In the genomic region with DNA sequence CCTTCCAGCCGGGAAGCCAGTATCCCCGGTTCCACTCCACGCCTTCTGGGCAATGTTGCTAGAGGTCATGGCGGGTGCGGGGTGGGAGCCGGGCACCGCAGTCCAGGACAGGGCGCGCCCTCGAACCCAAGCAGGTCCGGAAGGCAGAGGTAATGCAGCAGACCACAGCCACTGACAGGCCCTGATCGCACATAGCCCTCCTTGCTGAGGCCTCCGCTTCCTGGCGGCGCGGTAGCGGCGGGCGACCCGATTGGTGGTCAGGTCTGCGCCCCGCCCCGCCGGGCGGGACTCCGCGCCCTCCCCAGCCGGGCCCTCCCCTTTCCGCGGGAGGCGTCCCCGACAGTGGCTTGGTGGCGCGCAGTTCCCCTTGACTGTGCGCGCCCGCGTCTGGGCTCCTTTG, we compare ENCODE assay signal across 8 mouse cellular contexts. TPM values are rescaled to one million over a fixed set of nuclear protein-coding genes. Genes with fewer than 3 reads are reported as not detected.
A peak's percentile ranks its signal among the peaks of the same experiment; 100 is the strongest.
DNase-seq lines count a peak whose midpoint lies in the region; ATAC-seq and TF ChIP-seq lines count a peak whose summit lies in the region.
"Not testable (repeated sequence)": the region's sequence is repeated elsewhere in the genome, so short reads cannot be mapped to it uniquely, and the experiment has no call there.

A gene (plus strand): TSS at position 328 of the 400 bp plus-strand sequence.

- H3K4me1 ChIP-seq in cortical plate, adult 2 months (ENCODE audit: control insufficient read depth, insufficient read depth, low read length); hindbrain, embryonic 15.5 days (replicated peaks); liver, postnatal 0 days (ENCODE audit: insufficient read depth); neural tube, embryonic 15.5 days: not testable (repeated sequence)

- peak within 1 kb of the TSS; percentile 59 for H3K9ac ChIP-seq in hindbrain, embryonic 15.5 days
- H3K9ac ChIP-seq in liver, postnatal 0 days (replicated peaks), result not testable (repeated sequence)
- peak within 1 kb of the TSS; percentile 51; the same call in 1 of the 2 replicates for H3K9ac ChIP-seq in neural tube, embryonic 15.5 days (replicated peaks)

- H3K4me3 ChIP-seq in cortical plate, adult 2 months (ENCODE audit: insufficient read depth, low read length), result peak within 1 kb of the TSS; percentile 37; the same call in 1 of the 2 replicates
- H3K4me3 ChIP-seq in hindbrain, embryonic 15.5 days, result peak within 1 kb of the TSS; percentile 51
- peak within 1 kb of the TSS; percentile 32 for H3K4me3 ChIP-seq in liver, postnatal 0 days (ENCODE audit: low read depth, low read length)
- peak within 1 kb of the TSS; percentile 52 for H3K4me3 ChIP-seq in neural tube, embryonic 15.5 days (replicated peaks)

- not testable (repeated sequence) for TF ChIP-seq CTCF in cortical plate, adult 2 months (IDR thresholded peaks at IDR 0.05; ENCODE audit: extremely low read depth, insufficient read depth, low read length); liver, postnatal 0 days (IDR thresholded peaks at IDR 0.05; ENCODE audit: low read depth)

- WGBS in hindbrain, embryonic 15.5 days, result 0% methylated on average over 16 of the region's 38 CpGs
- WGBS in liver, postnatal 0 days (ENCODE audit: insufficient replicate concordance), result under 1% methylated on average over 14 of the region's 38 CpGs
- WGBS in neural tube, embryonic 15.5 days, result 0% methylated on average over 26 of the region's 38 CpGs

- H3K4me2 ChIP-seq in hindbrain, embryonic 15.5 days, result peak within 1 kb of the TSS; percentile 50
- peak within 1 kb of the TSS; percentile 61 for H3K4me2 ChIP-seq in liver, postnatal 0 days (ENCODE audit: low read depth, low read length)
- peak within 1 kb of the TSS; percentile 53 for H3K4me2 ChIP-seq in neural tube, embryonic 15.5 days

- not testable (repeated sequence) for TF ChIP-seq EP300 in liver, postnatal 0 days (IDR thresholded peaks at IDR 0.05; ENCODE audit: low read depth)

- H3K27me3 ChIP-seq in hindbrain, embryonic 15.5 days; liver, postnatal 0 days (ENCODE audit: insufficient read depth, low read length); neural tube, embryonic 15.5 days (replicated peaks): not testable (repeated sequence)

- not testable (repeated sequence) for TF ChIP-seq POLR2A in cortical plate, adult 2 months (IDR thresholded peaks at IDR 0.05; ENCODE audit: extremely low read depth, insufficient read depth, low read length)

- not testable (repeated sequence) for H3K9me3 ChIP-seq in hindbrain, embryonic 15.5 days; liver, postnatal 0 days (ENCODE audit: low read length); neural tube, embryonic 15.5 days (replicated peaks)

- not testable (repeated sequence) for H3K27ac ChIP-seq in cortical plate, adult 2 months (ENCODE audit: insufficient read depth, low read length); liver, postnatal 0 days (ENCODE audit: low read depth)
- H3K27ac ChIP-seq in hindbrain, embryonic 15.5 days (replicated peaks), result peak within 1 kb of the TSS; percentile 72
- peak within 1 kb of the TSS; percentile 80 for H3K27ac ChIP-seq in neural tube, embryonic 15.5 days (replicated peaks)

- H3K36me3 ChIP-seq in hindbrain, embryonic 15.5 days; liver, postnatal 0 days (replicated peaks; ENCODE audit: insufficient read depth, low read length); neural tube, embryonic 15.5 days: not testable (repeated sequence)

- intact Hi-C loops in gastrocnemius, postnatal 14 days (cut with DNase I; ENCODE audit: low total_unique reads), result not testable (repeated sequence)

- ATAC-seq in hindbrain, embryonic 15.5 days (ENCODE audit: low FRiP score, low read depth); liver, postnatal 0 days; neural tube, embryonic 15.5 days (ENCODE audit: low FRiP score): not testable (repeated sequence)

- DNase-seq in Muller cell, postnatal 12 days (ENCODE audit: inconsistent ontology term), result peak; percentile 15
- DNase-seq in gastrocnemius, postnatal 14 days, result peak; percentile 24
- DNase-seq in layer of hippocampus, postnatal 10 days (ENCODE audit: low spot score in 2 of 2), result peak; percentile 61 to 66
- DNase-seq in liver, postnatal 0 days, result not testable (repeated sequence)
- peak; percentile 46 for DNase-seq in testis, postnatal 10 days (ENCODE audit: low spot score)

RNA-seq across cellular contexts. Expression of the gene that starts here (rescaled TPM):
- 27.0 and 30.4 TPM in 2 replicates for polyA plus RNA-seq in cortical plate, adult 2 months (2012; rRNA removed)
- total RNA-seq in gastrocnemius, postnatal 14 days (2021), result 1 to 10 TPM; 7.1 to 8.1 TPM
- polyA plus RNA-seq in hindbrain, embryonic 15.5 days (2015; fragmentation: Nextera tagmentation; extraction: Ambion mirVana), result 10.7 and 12.3 TPM in 2 replicates
- total RNA-seq in layer of hippocampus, postnatal 10 days (2021), result 10 to 100 TPM; 43.2 to 45.6 TPM
- 0.96 and 1.3 TPM in 2 replicates for polyA plus RNA-seq in liver, postnatal 0 days (2015; fragmentation: Nextera tagmentation; extraction: Ambion mirVana)
- 10.8 and 12.8 TPM in 2 replicates for polyA plus RNA-seq in neural tube, embryonic 15.5 days (2015; fragmentation: Nextera tagmentation; extraction: Ambion mirVana)

Comparison
In these comparisons a context has a peak if more than half of its experiments do, and no peak if none do; other contexts are left out.
1. RNA of the gene that starts here (total RNA-seq): 43.2 to 45.6 TPM in layer of hippocampus, postnatal 10 days; 7.1 to 8.1 TPM in gastrocnemius, postnatal 14 days; every median in the first group is over 4 times any median in the second.
2. Peak in every context shown above with its lines, with median percentiles within 50 percentile points of each other: H3K4me3 ChIP-seq and H3K4me2 ChIP-seq.